Mouse (Mus musculus) kidney, postnatal 10 days (tissue): ENCODE results near the gene Tspan13.

Source experiments
- DNase-seq: peaks from one replicate; pipeline ENCODE4 v3.0.0; 2021; ENCODE audit warnings: mixed read lengths

Gene Tspan13

DNA sequence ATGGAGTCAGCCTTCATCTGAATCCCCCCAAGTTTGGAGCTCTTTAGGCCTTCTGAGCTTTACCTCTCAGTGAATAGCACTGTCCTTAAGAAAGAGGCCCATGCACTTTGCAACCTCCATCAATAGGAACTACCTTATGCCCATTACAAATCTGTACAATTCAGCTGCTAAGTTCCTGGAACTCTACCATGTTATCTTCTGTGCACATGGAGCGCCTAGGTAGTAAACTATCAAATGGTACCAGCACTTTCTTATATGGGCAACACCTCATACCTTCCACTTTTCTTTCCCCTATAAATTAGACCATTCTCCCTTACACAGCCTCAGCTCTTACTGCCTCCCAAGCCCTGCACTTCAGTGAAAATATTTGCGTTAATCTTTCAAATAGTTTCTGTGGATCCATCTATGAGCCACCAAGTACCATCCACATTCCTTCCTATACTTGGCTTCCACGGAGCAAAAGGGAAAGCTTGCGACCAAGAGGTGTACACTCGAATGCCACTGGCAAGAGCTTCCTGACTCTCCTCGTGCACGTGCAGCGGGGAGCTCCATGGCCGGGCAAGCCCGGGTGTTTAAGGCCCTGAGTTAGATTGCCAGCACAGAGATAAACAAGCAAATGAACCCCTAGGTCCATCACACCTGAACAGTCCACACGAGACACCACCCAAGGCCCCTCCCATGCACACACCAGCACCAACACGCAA, 11.5 kb downstream of the Tspan13 start:
- DNase-seq = no peak

DNA sequence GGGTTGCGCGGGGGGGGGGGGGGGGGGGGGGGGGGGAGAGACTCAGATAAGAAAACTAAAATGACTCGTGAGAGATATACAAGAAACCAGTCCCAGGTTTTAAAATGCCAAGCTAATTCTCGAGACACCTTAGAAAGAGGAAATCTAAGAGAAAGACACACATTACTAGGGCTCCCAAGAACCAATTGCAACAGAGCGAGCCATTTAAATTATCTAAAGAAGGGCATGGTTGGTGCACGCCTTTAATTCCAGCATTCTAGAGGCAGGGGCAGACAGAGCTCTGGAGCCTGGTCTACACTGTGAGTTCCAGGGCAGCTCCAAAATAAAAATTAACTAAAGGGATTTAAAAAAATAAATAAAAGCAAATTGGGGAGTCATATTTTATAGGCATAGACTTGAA, 12.6 kb downstream of the Tspan13 start:
- DNase-seq = no peak

DNA sequence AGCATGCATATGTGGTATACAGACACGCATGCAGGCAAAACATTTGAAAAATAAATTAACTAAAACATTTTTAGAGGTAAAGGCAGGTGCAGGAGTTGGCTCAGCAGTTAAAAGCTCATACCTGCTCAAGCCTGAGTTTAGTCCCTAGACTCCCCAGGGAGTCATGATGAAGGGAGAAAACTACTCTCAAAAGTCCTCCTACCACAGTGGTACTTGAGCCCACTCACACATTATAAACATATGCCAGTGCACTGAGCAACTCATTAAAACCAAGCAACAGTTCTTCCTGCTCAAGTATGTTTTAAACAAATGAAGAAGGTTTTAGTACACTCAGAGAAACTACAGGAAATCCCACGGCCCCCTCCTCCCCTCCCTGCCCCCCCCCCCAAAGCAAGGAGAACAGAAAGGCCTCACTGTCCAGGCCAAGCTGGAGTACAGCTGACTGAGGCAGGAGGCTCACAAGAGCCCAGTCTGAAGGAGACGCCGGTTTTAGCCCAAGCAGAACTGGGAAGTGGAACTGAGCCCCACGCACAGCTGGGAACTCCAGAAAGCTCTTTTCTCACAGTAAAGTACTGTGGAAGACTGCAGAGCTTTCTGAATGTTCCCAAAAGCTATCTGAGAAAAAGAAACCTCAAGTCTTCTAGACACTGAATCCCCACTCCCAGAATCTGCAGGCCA, 13.2 kb downstream of the Tspan13 start:
- no peak for DNase-seq

DNA sequence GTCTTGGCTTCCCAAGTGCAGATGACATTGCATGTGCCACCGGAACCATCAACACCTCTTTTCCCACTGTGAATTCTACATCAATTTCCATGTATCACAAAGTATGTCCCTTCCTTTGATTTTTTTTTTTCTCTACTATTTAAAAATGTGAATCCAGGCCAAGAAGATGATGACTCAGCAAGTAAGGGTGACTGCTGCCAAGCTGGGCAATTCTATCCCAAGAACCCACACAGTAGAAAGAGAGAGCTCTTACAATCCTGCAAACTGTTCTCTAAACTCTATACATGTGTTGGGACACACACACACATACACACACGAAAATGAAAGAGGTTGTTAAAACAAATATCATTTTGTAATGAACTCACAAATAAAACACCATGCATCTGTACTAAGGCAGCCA, 15.1 kb downstream of the Tspan13 start:
- DNase-seq = no peak

DNA sequence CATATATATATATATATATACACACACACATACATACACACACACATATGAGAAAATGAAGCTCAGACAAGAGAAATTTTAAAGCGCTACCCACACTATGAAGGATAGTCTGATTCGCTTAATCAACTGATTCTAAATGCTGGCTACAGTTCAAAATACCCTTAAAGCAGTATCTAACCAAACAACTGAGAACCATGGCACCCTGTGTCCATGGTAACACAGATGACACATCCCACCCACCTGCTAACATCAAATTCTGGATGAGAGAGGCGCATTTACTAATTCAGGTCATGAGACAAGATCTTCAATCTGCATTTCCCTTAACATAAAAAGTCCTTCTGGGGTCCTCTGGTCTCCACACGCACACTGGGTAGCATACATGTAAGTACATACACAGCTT, 16.2 kb downstream of the Tspan13 start:
- no peak for DNase-seq

DNA sequence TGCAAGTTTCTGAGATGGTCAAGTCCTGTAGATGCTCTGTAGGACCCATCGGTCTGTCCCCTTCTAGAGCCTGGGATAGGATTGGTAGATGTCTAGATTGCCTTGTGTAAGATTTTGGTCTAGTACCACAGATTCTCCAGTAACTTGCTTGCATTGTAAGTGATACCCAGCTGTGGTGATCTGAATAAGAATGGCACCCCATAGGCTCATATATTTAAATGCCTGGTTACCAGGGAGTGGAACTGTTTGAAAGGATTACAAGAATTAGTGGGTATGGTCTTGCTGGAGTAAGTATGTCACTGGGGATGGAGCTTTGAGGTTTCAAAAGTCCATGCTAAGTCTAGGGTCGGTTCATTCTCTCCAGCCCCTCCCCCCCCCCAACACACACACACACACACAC, 21.6 kb downstream of the Tspan13 start:
- DNase-seq = no peak

DNA sequence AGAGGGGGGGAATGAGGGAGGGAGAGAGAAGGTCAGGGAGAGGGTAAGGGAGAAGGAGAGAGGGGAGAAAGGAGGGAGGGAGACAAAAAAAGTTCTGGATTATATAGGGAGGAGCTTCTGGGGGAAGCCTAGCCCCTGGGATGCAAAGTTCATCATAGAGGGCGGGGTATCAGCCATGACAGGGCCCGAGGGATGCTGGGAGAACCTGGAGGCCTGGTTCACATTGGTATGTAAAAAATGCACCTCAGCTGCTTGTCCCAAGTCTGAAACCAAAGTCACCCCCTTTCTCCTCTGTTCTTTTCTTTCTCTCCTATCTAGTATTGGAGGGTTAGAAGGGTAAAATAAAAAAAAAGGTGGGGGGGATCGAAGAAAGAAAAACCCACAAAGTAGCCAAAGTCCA, 22.2 kb downstream of the Tspan13 start:
- no peak for DNase-seq

DNA sequence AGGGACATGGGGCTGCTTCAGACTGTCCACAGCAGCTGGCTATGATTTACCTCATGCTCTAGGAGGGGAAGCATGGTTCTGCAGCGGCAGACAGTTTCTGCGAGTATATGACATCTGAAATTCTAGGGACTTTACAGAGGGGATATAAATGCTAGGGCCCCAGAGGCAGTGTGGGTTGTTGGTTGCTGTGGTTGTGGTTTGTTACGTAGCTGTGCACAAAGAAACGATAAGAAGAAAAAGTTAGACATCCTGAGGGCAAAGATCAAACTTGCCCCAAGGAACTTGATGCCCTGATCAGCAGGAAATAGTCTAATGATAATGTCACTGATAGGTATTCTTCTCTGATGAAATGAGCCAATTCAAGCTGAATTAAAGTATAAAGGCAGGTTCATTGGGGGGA, 22.7 kb downstream of the Tspan13 start:
- no peak for DNase-seq

DNA sequence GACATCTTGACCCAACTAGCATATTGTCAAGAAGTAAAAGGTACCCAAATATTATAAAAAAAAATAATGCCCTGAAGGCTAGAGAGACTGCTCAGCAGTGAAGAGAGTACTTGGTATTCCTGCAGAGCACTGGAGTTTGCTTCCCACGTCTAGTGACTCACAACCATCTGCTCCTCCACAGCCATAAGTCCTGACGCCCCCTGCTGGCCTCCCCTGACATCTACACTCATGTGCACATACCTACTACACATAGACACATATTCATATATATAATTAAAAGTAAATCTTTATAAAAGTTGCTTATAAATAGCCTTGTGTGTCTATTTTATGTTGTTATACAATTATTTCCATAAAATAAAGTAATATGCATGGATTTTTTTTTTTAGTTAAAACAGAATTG, 24.5 kb downstream of the Tspan13 start:
- DNase-seq = no peak

DNA sequence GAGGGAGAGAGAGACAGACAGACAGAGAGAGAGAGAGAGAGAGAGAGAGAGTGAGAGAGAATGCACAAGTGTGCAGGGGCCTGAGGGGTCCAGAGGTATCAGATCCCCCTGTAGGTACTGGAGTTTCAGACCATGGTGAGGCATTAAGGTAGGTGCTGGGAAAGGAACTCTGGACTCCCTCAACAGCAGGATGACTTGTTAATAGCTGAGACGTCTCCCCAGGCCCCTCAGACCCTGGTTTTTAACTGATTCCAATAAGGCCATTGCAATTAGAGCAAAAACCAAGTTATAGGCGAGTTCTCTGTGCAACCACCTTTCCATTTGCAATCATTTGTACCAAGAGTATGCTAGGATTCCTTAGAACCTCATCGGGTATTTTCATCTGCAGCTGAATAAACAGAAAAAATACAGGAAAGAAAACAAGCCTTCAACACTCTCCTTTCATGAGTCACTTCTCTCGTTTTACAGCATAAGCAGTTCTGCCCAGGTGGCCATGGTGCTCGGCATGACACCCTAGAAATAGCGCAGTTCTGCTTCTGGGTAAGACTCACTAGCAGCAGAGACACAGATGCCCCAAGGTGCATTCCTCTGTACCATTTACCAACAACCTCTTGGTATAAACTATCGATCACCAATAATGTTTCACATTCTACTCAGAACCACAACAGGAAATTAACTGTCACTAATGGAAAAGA, 28.9 kb downstream of the Tspan13 start:
- no peak for DNase-seq

DNA sequence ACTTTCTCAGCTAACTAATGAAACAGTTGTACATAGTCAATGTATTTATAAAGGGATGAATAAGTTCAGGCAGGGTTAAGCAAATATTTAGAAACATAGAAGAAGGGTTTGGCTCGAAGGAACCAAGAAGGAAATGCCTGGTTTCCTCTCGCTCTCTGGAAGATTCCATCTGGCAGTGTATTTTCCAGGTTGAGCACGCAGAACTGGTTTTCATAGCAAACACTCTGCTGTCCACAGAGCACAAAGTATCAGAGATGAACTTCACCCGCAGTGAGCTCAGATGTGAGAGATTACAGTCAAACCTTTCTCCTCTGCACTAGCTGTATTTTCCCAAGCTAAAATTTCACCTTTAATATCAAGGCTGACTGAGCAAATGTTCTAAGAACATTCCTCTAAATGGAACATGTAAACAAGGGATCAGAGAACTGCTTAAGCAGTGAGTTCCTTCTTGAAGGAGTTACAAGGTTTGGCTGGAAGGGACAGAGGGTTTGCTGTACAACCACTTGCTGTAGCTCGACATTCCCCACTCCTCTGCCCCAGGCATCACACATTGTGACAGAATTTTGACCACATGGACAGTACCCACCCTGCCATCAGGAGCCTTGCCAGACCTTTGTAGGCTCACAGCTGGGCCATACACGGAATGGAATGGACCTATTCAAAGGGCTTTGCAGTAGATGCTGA, 33.8 kb downstream of the Tspan13 start:
- DNase-seq = no peak

DNA sequence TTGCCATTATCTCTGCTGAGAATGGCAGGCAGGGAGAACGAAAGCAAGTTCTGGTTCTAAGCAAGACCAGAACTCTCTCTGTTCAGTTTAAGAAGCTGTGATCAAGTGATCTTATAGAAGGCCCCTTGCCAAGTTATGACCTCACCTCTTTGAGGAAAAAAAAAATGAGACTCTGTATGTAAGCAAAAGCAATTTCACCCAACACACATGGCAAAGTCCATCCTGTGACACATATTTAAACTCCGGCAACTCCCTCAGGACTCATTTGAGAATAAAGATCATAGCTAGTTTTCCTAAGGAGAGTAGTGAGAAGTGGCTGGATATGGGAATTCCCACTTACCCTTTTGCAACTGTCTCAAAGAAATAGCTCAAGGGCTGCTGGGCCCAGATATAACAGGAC, 34.7 kb downstream of the Tspan13 start:
- DNase-seq = no peak

DNA sequence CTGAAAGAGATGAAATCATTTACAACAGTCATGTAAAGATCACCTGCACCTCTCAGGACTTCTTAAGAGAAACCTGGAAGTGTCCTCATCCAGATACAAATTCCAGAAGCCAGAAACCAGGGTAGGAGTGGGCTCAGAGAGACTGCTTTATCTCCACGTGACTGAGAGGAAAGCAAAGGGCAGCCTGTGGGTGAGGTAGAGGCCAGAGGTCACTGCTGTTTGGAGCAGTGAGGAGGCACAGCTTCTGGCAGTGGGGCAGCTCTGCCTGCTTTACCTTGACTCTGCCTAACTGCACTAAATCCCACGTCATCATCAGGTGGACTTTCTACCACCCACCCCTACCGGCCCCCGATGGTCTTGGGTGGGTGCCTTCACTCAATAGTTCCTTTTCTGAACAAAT, 37.6 kb downstream of the Tspan13 start:
- no peak for DNase-seq

DNA sequence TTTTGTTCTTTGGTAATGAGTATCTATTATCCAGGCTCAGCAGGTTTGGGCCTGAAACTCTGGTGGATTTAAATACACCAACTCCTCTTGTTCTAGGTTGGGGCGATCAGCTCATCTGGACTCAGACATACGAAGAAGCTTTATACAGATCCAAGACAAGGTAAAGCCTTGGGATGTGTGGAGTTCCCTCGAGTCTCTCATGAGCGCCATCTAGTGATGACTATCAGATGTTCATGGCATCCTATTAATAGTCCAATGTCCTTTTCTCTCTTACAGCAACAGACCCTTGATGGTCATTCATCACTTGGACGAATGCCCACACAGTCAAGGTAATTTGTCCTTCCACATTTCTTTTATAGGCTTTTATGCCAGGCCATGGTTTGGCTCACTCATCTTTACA, 46.5 kb downstream of the Tspan13 start:
- peak; percentile 39 for DNase-seq

DNA sequence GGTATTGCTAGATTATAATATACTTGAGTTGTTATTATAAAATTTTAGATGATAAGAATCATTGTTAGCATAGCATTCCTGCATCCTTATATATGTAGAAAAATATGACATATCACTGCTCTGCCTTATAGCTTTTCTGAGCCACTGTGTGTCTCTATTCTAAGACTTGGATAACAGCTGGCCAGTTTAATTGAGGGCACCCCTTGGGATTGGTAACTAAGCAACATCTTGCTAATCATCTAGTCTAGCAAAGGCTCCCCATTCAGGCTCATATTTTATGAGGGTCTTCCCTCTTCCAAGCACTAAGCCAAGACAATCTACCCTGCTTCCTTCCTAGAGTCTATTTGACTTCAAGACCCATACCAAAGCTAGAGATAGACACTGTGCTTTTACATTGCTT, 48.2 kb downstream of the Tspan13 start:
- DNase-seq = no peak

DNA sequence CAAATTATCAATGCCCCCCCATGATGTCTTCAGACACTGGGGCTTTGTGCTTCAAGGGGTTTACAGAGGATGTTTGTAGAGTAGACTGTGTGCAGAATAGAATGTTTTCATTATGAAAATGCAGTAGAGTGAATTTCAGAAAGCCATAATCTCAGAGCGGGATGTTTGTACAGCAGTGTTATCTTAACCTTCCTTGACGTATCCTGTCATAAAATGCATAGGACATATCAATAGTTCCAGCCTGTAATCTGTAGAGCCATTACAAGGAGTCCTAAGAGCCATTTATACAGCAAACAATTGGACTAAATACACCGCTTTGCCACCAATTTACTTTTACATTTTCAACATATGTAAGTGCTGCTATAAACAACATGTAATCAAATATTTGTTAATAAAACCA, 48.7 kb downstream of the Tspan13 start:
- DNase-seq = no peak

DNA sequence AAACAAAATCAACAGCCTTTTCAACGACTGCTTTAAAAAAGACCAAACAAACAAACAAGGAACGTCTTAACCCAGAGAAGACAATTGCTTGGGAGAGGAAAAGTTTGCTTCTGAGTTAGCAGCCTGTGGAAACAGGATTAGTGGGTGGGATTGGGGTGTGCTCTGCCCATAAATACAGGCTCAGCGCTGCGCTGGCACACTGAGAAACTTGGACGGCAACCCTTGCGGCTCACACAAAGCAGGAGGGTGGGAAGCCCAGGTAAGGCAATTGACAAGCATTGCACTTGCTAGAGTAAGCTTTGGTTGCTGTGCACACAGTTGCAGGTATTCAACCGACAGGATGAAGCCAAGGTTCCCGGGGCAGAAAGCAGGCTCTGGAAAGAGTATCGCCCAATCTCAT, 49.6 kb downstream of the Tspan13 start, which contains the start of gene Agr2:
Gene Agr2, plus strand, starts transcription at position 197 of the 400 bp plus-strand sequence.
- DNase-seq = no peak

DNA sequence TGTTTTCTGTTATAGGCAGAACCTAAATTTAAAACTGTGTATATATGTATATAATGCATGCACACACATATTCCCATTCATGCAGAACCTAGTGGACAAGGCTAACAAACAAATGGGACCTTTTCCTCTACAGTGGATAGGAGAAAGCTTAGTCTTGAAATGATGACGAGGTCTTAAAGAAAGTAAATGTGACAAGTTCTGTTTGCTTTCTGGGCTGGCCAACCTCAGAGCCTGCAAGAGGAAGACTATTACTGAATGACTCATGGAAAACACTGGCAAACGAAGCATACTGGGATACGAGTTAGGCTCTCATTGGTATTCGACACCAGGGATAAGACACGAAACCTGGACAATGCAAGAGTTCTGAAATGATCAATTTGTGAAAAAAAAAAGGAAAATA, 57.6 kb downstream of the Tspan13 start:
- DNase-seq = no peak

DNA sequence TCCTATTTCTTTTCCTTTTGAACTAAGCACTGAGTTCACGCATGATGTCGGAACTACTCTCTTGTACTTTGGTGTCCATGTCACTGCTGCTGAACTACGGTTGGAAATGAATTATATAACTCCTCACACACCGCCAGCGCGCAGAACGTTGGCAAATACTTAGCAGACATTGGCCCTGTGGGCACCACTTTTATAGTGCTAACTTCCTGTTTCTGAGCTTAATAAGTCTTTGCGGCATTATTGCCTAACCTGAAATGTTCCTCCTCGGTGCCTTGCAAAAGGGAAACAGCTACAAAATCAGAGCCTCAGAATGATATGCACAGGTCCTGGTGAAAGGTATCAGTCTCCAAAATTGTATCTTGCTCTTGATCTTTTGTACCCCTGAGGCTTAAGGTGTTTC, 58.8 kb downstream of the Tspan13 start:
- no peak for DNase-seq

DNA sequence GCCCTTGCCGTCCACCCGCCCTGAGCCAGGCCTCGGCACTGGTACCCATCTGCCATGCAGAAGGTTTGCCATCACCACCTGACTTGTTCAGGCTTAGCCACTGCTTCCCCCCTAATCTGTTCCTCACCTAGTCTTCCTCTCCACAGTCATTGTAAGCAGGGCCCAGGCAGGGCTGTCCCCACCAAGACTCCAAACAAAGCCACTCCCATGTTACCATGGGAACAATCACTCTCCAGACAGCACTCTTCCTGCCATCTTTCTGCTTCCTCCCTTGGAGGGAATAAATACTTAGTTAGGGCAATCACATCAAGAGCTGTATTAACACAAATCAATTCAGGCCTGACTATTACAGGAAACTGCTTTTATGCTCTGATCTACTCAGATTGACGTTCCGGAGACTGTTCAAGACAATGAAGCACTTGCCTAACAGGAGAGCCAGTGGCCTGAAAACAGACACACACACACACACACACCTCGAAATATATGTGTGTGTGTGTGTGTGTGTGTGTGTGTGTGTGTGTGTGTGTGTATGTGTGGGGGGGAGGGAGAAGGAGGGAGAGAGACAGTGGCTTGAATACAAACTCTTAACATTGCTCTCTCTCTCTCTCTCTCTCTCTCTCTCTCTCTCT, 60.5 kb downstream of the Tspan13 start:
- peak; percentile 35 for DNase-seq

DNA sequence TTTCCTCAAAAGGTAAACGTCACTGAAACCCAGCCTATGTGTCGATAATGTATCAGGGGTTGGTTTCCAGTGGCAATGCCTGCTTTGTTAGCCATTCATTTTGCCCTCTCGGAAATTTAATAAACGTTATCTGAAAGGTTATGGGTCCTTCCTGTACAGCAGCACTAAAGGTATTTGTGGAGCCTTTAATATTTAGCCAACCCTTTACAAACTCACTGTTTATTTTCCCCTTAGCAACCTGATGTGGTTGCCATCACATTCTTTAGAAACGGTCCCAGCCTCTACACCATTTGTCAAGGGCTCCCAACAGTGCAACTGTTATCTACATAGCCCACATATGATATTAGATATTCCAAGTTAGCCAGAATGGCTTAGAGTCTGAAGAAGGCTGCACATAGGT, 62.7 kb downstream of the Tspan13 start:
- DNase-seq = no peak

DNA sequence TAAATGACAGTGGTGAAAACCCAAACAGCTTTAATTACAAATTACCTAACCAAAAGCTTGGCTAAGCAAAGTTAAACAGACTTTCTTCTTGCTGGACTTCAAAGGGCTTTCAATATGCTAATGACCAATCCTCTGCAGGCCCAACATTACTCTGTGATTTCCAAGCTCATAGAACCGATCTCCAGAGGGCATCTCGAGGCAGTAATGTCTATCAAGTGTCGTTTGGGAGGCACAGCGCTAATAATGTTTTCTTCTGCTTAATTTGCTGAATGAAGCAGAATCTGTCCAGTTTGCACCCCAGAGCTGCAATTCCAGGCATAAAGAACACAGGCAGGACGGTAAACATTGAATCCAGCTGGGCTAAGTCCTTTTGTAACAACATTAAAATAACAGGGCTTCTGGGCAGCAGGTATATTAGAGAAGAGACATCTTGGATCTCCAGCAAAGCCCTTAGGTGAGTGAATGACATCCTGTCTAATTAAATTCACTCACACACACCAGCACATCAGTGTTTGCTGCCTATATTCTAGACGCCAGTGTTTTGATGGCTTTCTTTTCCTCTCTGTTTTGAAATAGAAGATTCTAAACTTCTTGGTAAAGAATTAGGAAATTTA, 64.6 kb downstream of the Tspan13 start:
- DNase-seq = no peak

DNA sequence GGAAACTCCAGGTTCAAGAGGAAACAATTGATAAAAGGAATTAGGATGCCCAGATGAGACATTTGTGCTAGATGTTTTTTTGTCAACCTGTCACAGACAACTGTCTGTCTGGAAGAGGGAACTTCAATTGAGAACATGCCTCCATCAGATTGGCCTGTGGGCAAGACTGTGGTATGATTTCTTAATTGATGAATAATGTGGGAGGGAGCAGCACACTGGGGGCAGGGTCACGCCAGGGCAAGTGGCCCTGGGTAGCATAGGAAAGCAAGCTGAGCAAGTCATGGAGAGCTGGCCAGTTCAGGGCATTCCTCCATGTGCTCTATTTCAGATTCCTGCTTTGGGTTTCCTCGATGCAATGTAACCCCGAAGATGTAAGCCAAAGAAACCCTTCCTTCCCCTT, 66.4 kb downstream of the Tspan13 start:
- no peak for DNase-seq
